Mouse (Mus musculus): ENCODE measurements at regions not wholly inside any gene's neighbourhood (a gene's known extent, or its start where the extent isn't known, plus 50 kb on each side); places are given as distances from the start of the nearest gene placed in this dataset.

GRCm38 (mm10) chr5:51826269-51826668 lies 258.7 kb upstream of the Ppargc1a start:
- Histone ChIP-seq H3K4me1 (ENCODE audit: control insufficient read depth, insufficient read depth, low read length) (no peaks in the 10 kb centered on the region), H3K27me3 (ENCODE audit: control insufficient read depth, insufficient read depth, low read length) (no peaks in the 10 kb centered on the region), H3K4me2 (ENCODE audit: low read depth, low read length) (no peak overlapping the region), H3K36me3 (ENCODE audit: control insufficient read depth, insufficient read depth, low read length) (no peaks in the 10 kb centered on the region), H3K9ac (ENCODE audit: low read length) (no peak overlapping the region), H3K9me3 (replicated peaks; ENCODE audit: control insufficient read depth, low read length) (no peaks in the 10 kb centered on the region), H3K27ac (ENCODE audit: low read length) (no peak overlapping the region), H3K4me3 (replicated peaks; ENCODE audit: low read length) (no peak overlapping the region)
- 81% methylated on average over 1 of the region's 1 CpGs for WGBS
- ATAC-seq (ENCODE audit: insufficient read depth, low FRiP score): no peak

GRCm38 (mm10) chr5:51825584-51826088 lies 258.1 kb upstream of the Ppargc1a start:
- Histone ChIP-seq H3K4me2 (ENCODE audit: low read depth, low read length) (no peak overlapping the region), H3K9me3 (replicated peaks; ENCODE audit: control insufficient read depth, low read length) (no peaks in the 10 kb centered on the region), H3K27me3 (ENCODE audit: control insufficient read depth, insufficient read depth, low read length) (no peaks in the 10 kb centered on the region), H3K36me3 (ENCODE audit: control insufficient read depth, insufficient read depth, low read length) (no peaks in the 10 kb centered on the region), H3K4me1 (ENCODE audit: control insufficient read depth, insufficient read depth, low read length) (no peaks in the 10 kb centered on the region), H3K9ac (ENCODE audit: low read length) (no peak overlapping the region), H3K4me3 (replicated peaks; ENCODE audit: low read length) (no peak overlapping the region), H3K27ac (ENCODE audit: low read length) (no peak overlapping the region)
- WGBS: 84% methylated on average over 3 of the region's 3 CpGs
- no peak for ATAC-seq (ENCODE audit: insufficient read depth, low FRiP score)

- H3K36me3 ChIP-seq (ENCODE audit: control insufficient read depth, insufficient read depth, low read length): no peaks in the 10 kb centered on the region
- H3K9me3 ChIP-seq (replicated peaks; ENCODE audit: control insufficient read depth, low read length): no peaks in the 10 kb centered on the region
- H3K4me2 ChIP-seq (ENCODE audit: low read depth, low read length): no peak overlapping the region
- WGBS: 62% methylated on average over 4 of the region's 4 CpGs
- H3K9ac ChIP-seq (ENCODE audit: low read length): no peak overlapping the region
- no peaks in the 10 kb centered on the region for H3K4me1 ChIP-seq (ENCODE audit: control insufficient read depth, insufficient read depth, low read length)
- H3K4me3 ChIP-seq (replicated peaks; ENCODE audit: low read length): no peak overlapping the region
- ATAC-seq (ENCODE audit: insufficient read depth, low FRiP score): no peak
- no peak overlapping the region for H3K27ac ChIP-seq (ENCODE audit: low read length)
- H3K27me3 ChIP-seq (ENCODE audit: control insufficient read depth, insufficient read depth, low read length): no peaks in the 10 kb centered on the region
Observed at GRCm38 (mm10) chr5:51824731-51825130, 257.2 kb upstream of the Ppargc1a start.

GRCm38 (mm10) chr5:51823657-51824056 lies 256.1 kb upstream of the Ppargc1a start:
- no peaks in the 10 kb centered on the region for H3K4me1 ChIP-seq (ENCODE audit: control insufficient read depth, insufficient read depth, low read length)
- no peak for ATAC-seq (ENCODE audit: insufficient read depth, low FRiP score)
- no peak overlapping the region for H3K9ac ChIP-seq (ENCODE audit: low read length)
- H3K9me3 ChIP-seq (replicated peaks; ENCODE audit: control insufficient read depth, low read length): no peaks in the 10 kb centered on the region
- no peak overlapping the region for H3K27ac ChIP-seq (ENCODE audit: low read length)
- H3K4me2 ChIP-seq (ENCODE audit: low read depth, low read length): no peak overlapping the region
- no peaks in the 10 kb centered on the region for H3K36me3 ChIP-seq (ENCODE audit: control insufficient read depth, insufficient read depth, low read length)
- H3K27me3 ChIP-seq (ENCODE audit: control insufficient read depth, insufficient read depth, low read length): no peaks in the 10 kb centered on the region
- H3K4me3 ChIP-seq (replicated peaks; ENCODE audit: low read length): no peak overlapping the region
- WGBS: 76% methylated on average over 2 of the region's 2 CpGs

GRCm38 (mm10) chr5:51816258-51816657 lies 248.7 kb upstream of the Ppargc1a start:
- no peak overlapping the region for H3K4me3 ChIP-seq (replicated peaks; ENCODE audit: low read length)
- no peak overlapping the region for H3K4me2 ChIP-seq (ENCODE audit: low read depth, low read length)
- 68% methylated on average over 2 of the region's 2 CpGs for WGBS
- H3K36me3 ChIP-seq (ENCODE audit: control insufficient read depth, insufficient read depth, low read length): no peaks in the 10 kb centered on the region
- no peaks in the 10 kb centered on the region for H3K9me3 ChIP-seq (replicated peaks; ENCODE audit: control insufficient read depth, low read length)
- H3K9ac ChIP-seq (ENCODE audit: low read length): no peak overlapping the region
- no peak overlapping the region for H3K27ac ChIP-seq (ENCODE audit: low read length)
- no peaks in the 10 kb centered on the region for H3K27me3 ChIP-seq (ENCODE audit: control insufficient read depth, insufficient read depth, low read length)
- H3K4me1 ChIP-seq (ENCODE audit: control insufficient read depth, insufficient read depth, low read length): no peaks in the 10 kb centered on the region
- ATAC-seq (ENCODE audit: insufficient read depth, low FRiP score): no peak

- H3K9ac ChIP-seq (ENCODE audit: low read length): no peak overlapping the region
- no peaks in the 10 kb centered on the region for H3K9me3 ChIP-seq (replicated peaks; ENCODE audit: control insufficient read depth, low read length)
- no peaks in the 10 kb centered on the region for H3K27me3 ChIP-seq (ENCODE audit: control insufficient read depth, insufficient read depth, low read length)
- whole genome bisulfite sequencing: 87% methylated on average over 2 of the region's 2 CpGs
- H3K4me3 ChIP-seq (replicated peaks; ENCODE audit: low read length): no peak overlapping the region
- H3K4me2 ChIP-seq (ENCODE audit: low read depth, low read length): no peak overlapping the region
- H3K36me3 ChIP-seq (ENCODE audit: control insufficient read depth, insufficient read depth, low read length): no peaks in the 10 kb centered on the region
- no peak for ATAC-seq (ENCODE audit: insufficient read depth, low FRiP score)
- no peak overlapping the region for H3K27ac ChIP-seq (ENCODE audit: low read length)
- H3K4me1 ChIP-seq (ENCODE audit: control insufficient read depth, insufficient read depth, low read length): no peaks in the 10 kb centered on the region
Observed at GRCm38 (mm10) chr5:51811728-51812127, 244.2 kb upstream of the Ppargc1a start.

GRCm38 (mm10) chr5:51801486-51801885 lies 234.0 kb upstream of the Ppargc1a start:
- ATAC-seq (ENCODE audit: insufficient read depth, low FRiP score): no peak
- H3K4me1 ChIP-seq (ENCODE audit: control insufficient read depth, insufficient read depth, low read length): 0 out of 2 replicates have a peak, but pooled peaks cover 3% of the 10 kb centered on the region
- WGBS: 80% methylated on average over 8 of the region's 8 CpGs
- no peaks in the 10 kb centered on the region for H3K27me3 ChIP-seq (ENCODE audit: control insufficient read depth, insufficient read depth, low read length)
- H3K4me3 ChIP-seq (replicated peaks; ENCODE audit: low read length): no peak overlapping the region
- H3K4me2 ChIP-seq (ENCODE audit: low read depth, low read length): no peak overlapping the region
- H3K36me3 ChIP-seq (ENCODE audit: control insufficient read depth, insufficient read depth, low read length): no peaks in the 10 kb centered on the region
- no peak overlapping the region for H3K9ac ChIP-seq (ENCODE audit: low read length)
- no peak overlapping the region for H3K27ac ChIP-seq (ENCODE audit: low read length)
- H3K9me3 ChIP-seq (replicated peaks; ENCODE audit: control insufficient read depth, low read length): no peaks in the 10 kb centered on the region

- H3K4me2 ChIP-seq (ENCODE audit: low read depth, low read length): no peak overlapping the region
- 0 out of 2 replicates have a peak, but pooled peaks cover 3% of the 10 kb centered on the region for H3K4me1 ChIP-seq (ENCODE audit: control insufficient read depth, insufficient read depth, low read length)
- 47% methylated on average over 6 of the region's 6 CpGs for WGBS
- no peak overlapping the region for H3K4me3 ChIP-seq (replicated peaks; ENCODE audit: low read length)
- ATAC-seq (ENCODE audit: insufficient read depth, low FRiP score): peak; percentile 82; the same call in 1 of the 2 replicates
- H3K36me3 ChIP-seq (ENCODE audit: control insufficient read depth, insufficient read depth, low read length): no peaks in the 10 kb centered on the region
- H3K27ac ChIP-seq (ENCODE audit: low read length): no peak overlapping the region
- H3K27me3 ChIP-seq (ENCODE audit: control insufficient read depth, insufficient read depth, low read length): no peaks in the 10 kb centered on the region
- no peaks in the 10 kb centered on the region for H3K9me3 ChIP-seq (replicated peaks; ENCODE audit: control insufficient read depth, low read length)
- no peak overlapping the region for H3K9ac ChIP-seq (ENCODE audit: low read length)
Observed at GRCm38 (mm10) chr5:51799371-51800035, 232.0 kb upstream of the Ppargc1a start.

- Histone ChIP-seq H3K4me1 (ENCODE audit: control insufficient read depth, insufficient read depth, low read length) (no peaks in the 10 kb centered on the region), H3K4me2 (ENCODE audit: low read depth, low read length) (no peak overlapping the region), H3K9me3 (replicated peaks; ENCODE audit: control insufficient read depth, low read length) (no peaks in the 10 kb centered on the region), H3K9ac (ENCODE audit: low read length) (no peak overlapping the region), H3K36me3 (ENCODE audit: control insufficient read depth, insufficient read depth, low read length) (no peaks in the 10 kb centered on the region), H3K27ac (ENCODE audit: low read length) (no peak overlapping the region), H3K4me3 (replicated peaks; ENCODE audit: low read length) (no peak overlapping the region), H3K27me3 (ENCODE audit: control insufficient read depth, insufficient read depth, low read length) (no peaks in the 10 kb centered on the region)
- 36% methylated on average over 6 of the region's 6 CpGs for WGBS
- no peak for ATAC-seq (ENCODE audit: insufficient read depth, low FRiP score)
Observed at GRCm38 (mm10) chr5:51794097-51794496, 226.6 kb upstream of the Ppargc1a start.

Data from stomach, embryonic 16.5 days (tissue).